Mouse (Mus musculus) ES-CJ7 (cell line): Measurements from ENCODE around the gene Kdm6b.

Experiments
- DNase-seq: peaks from one replicate; pipeline ENCODE4 v3.0.0; 2011; ENCODE audit warnings: low read depth, low spot score

The Kdm6b gene

GRCm38 (mm10) chr11:69406282-69406681, 7.2 kb downstream of the Kdm6b start:
- no peak for DNase-seq

GRCm38 (mm10) chr11:69405397-69406200, 7.9 kb downstream of the Kdm6b start:
- DNase-seq: no peak

- DNase-seq: peak; percentile 79
Measured at GRCm38 (mm10) chr11:69404595-69405396, 8.7 kb downstream of the Kdm6b start.

- peak; percentile 16 for DNase-seq
Measured at GRCm38 (mm10) chr11:69403691-69404594, 9.5 kb downstream of the Kdm6b start.

GRCm38 (mm10) chr11:69401987-69402386, 11.5 kb downstream of the Kdm6b start:
- DNase-seq: no peak

- DNase-seq: peak; percentile 99
Measured at GRCm38 (mm10) chr11:69401210-69401637, 12.3 kb downstream of the Kdm6b start.

GRCm38 (mm10) chr11:69400083-69400850, 13.2 kb downstream of the Kdm6b start:
- DNase-seq: no peak

GRCm38 (mm10) chr11:69399201-69400082, 14.0 kb downstream of the Kdm6b start:
- peak; percentile 66 for DNase-seq

GRCm38 (mm10) chr11:69398486-69399200, 14.8 kb downstream of the Kdm6b start:
- DNase-seq: no peak

GRCm38 (mm10) chr11:69398059-69398458, 15.4 kb downstream of the Kdm6b start, which contains the start of gene Tmem88:
Gene Tmem88, minus strand, starts transcription at chr11:69398234.
- peak; percentile 79 for DNase-seq

- DNase-seq: peak; percentile 26
Measured at GRCm38 (mm10) chr11:69397581-69398057, 15.9 kb downstream of the Kdm6b start.

GRCm38 (mm10) chr11:69396772-69397171, 16.7 kb downstream of the Kdm6b start:
- DNase-seq: peak; percentile 16

- peak; percentile 100 for DNase-seq
Measured at GRCm38 (mm10) chr11:69395634-69396373, 17.7 kb downstream of the Kdm6b start.

- peak; percentile 92 for DNase-seq
Measured at GRCm38 (mm10) chr11:69395235-69395633, 18.2 kb downstream of the Kdm6b start, which contains the start of the genes Naa38 and Cyb5d1. Gene Naa38, plus strand, starts transcription at chr11:69395487. Gene Cyb5d1, minus strand, starts transcription at chr11:69395631.

GRCm38 (mm10) chr11:69394591-69395167, 18.8 kb downstream of the Kdm6b start:
- DNase-seq: peak; percentile 16

- DNase-seq: peak; percentile 76
Measured at GRCm38 (mm10) chr11:69390400-69391034, 23.0 kb downstream of the Kdm6b start.
